8 mouse cellular contexts compared by ENCODE assay signal in genomic region chr3:153943901-153944334, GRCm38 (mm10). TPM values are rescaled to one million over a fixed set of nuclear protein-coding genes. Genes with fewer than 3 reads are reported as not detected.
A peak's percentile ranks its signal among the peaks of the same experiment; 100 is the strongest.
DNase-seq lines count a peak whose midpoint lies in the region; ATAC-seq and TF ChIP-seq lines count a peak whose summit lies in the region.

No protein-coding gene starts in this region.

- H3K36me3 ChIP-seq in kidney, embryonic 14.5 days (ENCODE audit: control insufficient read depth, insufficient read depth, low read length), result peaks cover 11% of the 10 kb centered on the region; the same call in 1 of the 2 replicates
- H3K36me3 ChIP-seq in forebrain, embryonic 12.5 days (replicated peaks), result no peaks in the 10 kb centered on the region
- 0 out of 2 replicates have a peak, but pooled peaks cover 5% of the 10 kb centered on the region for H3K36me3 ChIP-seq in liver, embryonic 14.5 days (replicated peaks; ENCODE audit: control insufficient read depth, insufficient read depth, low read depth)
- H3K36me3 ChIP-seq in stomach, embryonic 16.5 days (ENCODE audit: control insufficient read depth, insufficient read depth, low read length), result no peaks in the 10 kb centered on the region

- ATAC-seq in kidney, embryonic 14.5 days (ENCODE audit: low FRiP score, low TSS enrichment), result peak; percentile 29; the same call in 1 of the 2 replicates
- ATAC-seq in forebrain, embryonic 12.5 days (ENCODE audit: low FRiP score), result no peak; the same call in 1 of the 2 replicates
- peak; percentile 57 for ATAC-seq in liver, embryonic 14.5 days (ENCODE audit: insufficient read depth)
- ATAC-seq in stomach, embryonic 16.5 days (ENCODE audit: insufficient read depth, low FRiP score), result peak; percentile 51

- H3K4me1 ChIP-seq in kidney, embryonic 14.5 days (ENCODE audit: control insufficient read depth, insufficient read depth, low read length), result peaks cover 6% of the 10 kb centered on the region
- H3K4me1 ChIP-seq in forebrain, embryonic 12.5 days, result peaks cover 14% of the 10 kb centered on the region
- peaks cover 14 to 20% of the 10 kb centered on the region in 2 experiments for H3K4me1 ChIP-seq in liver, embryonic 14.5 days (replicated peaks; ENCODE audit: control insufficient read depth in 2 of 2, insufficient read depth in 2 of 2, low read length in 1 of 2)
- peaks cover 4% of the 10 kb centered on the region; the same call in 1 of the 2 replicates for H3K4me1 ChIP-seq in stomach, embryonic 16.5 days (ENCODE audit: control insufficient read depth, insufficient read depth, low read length)

- no peaks in the 10 kb centered on the region for H3K9me3 ChIP-seq in kidney, embryonic 14.5 days (ENCODE audit: control insufficient read depth, low read length)
- no peaks in the 10 kb centered on the region for H3K9me3 ChIP-seq in forebrain, embryonic 12.5 days
- no peaks in the 10 kb centered on the region for H3K9me3 ChIP-seq in liver, embryonic 14.5 days (ENCODE audit: control insufficient read depth, low read length)
- no peaks in the 10 kb centered on the region for H3K9me3 ChIP-seq in stomach, embryonic 16.5 days (replicated peaks; ENCODE audit: control insufficient read depth, low read length)

- no peaks in the 10 kb centered on the region for H3K27me3 ChIP-seq in kidney, embryonic 14.5 days (ENCODE audit: control insufficient read depth, insufficient read depth, low read length)
- H3K27me3 ChIP-seq in forebrain, embryonic 12.5 days, result no peaks in the 10 kb centered on the region
- no peaks in the 10 kb centered on the region for H3K27me3 ChIP-seq in liver, embryonic 14.5 days (ENCODE audit: control insufficient read depth, insufficient read depth, low read length)
- no peaks in the 10 kb centered on the region for H3K27me3 ChIP-seq in stomach, embryonic 16.5 days (ENCODE audit: control insufficient read depth, insufficient read depth, low read length)

- under 1% methylated on average over 19 of the region's 19 CpGs for WGBS in kidney, embryonic 14.5 days
- WGBS in forebrain, embryonic 12.5 days, result under 1% methylated on average over 19 of the region's 19 CpGs
- WGBS in liver, embryonic 14.5 days (ENCODE audit: insufficient replicate concordance), result under 1% methylated on average over 19 of the region's 19 CpGs
- under 1% methylated on average over 19 of the region's 19 CpGs for WGBS in stomach, embryonic 16.5 days

- TF ChIP-seq CTCF in liver, embryonic 14.5 days (IDR thresholded peaks at IDR 0.05; ENCODE audit: low read depth), result no peak

- TF ChIP-seq EP300 in liver, embryonic 14.5 days (IDR thresholded peaks at IDR 0.05; ENCODE audit: low read depth), result no peak

- peak overlapping the region; percentile 52 for H3K4me2 ChIP-seq in kidney, embryonic 14.5 days (replicated peaks; ENCODE audit: low read depth, low read length)
- peak overlapping the region; percentile 62 for H3K4me2 ChIP-seq in forebrain, embryonic 12.5 days
- H3K4me2 ChIP-seq in liver, embryonic 14.5 days (ENCODE audit: low read depth), result peak overlapping the region; percentile 83
- H3K4me2 ChIP-seq in stomach, embryonic 16.5 days (ENCODE audit: low read depth, low read length), result peak overlapping the region; percentile 66

- H3K4me3 ChIP-seq in kidney, embryonic 14.5 days (ENCODE audit: low read length), result peak overlapping the region; percentile 82
- peak overlapping the region; percentile 79 for H3K4me3 ChIP-seq in forebrain, embryonic 12.5 days (replicated peaks)
- peak overlapping the region; percentile 72 to 94 for H3K4me3 ChIP-seq in liver, embryonic 14.5 days (ENCODE audit: insufficient read depth in 1 of 2, low read depth in 2 of 2, low read length in 2 of 2)
- peak overlapping the region; percentile 84 for H3K4me3 ChIP-seq in stomach, embryonic 16.5 days (replicated peaks; ENCODE audit: low read length)

- peak overlapping the region; percentile 77 for H3K27ac ChIP-seq in kidney, embryonic 14.5 days (ENCODE audit: low read depth, low read length)
- peak overlapping the region; percentile 73 for H3K27ac ChIP-seq in forebrain, embryonic 12.5 days
- H3K27ac ChIP-seq in liver, embryonic 14.5 days, result peak overlapping the region; percentile 43
- peak overlapping the region; percentile 94 for H3K27ac ChIP-seq in stomach, embryonic 16.5 days (ENCODE audit: low read length)

- DNase-seq in kidney, adult 9 months, result no peak
- DNase-seq in NIH3T3 (ENCODE audit: low read depth), result peak; percentile 56
- peak in 1 of 3 experiments; percentile 27 for DNase-seq in liver, embryonic 14.5 days (ENCODE audit: low read depth in 3 of 3, low spot score in 3 of 3)
- no peak for DNase-seq in gastrocnemius, postnatal 36 days
- DNase-seq in retina, embryonic 14.5 days (ENCODE audit: low spot score), result no peak

- peak overlapping the region; percentile 78 for H3K9ac ChIP-seq in kidney, embryonic 14.5 days (ENCODE audit: low read depth, low read length)
- peak overlapping the region; percentile 64 for H3K9ac ChIP-seq in forebrain, embryonic 12.5 days
- peak overlapping the region; percentile 80 for H3K9ac ChIP-seq in liver, embryonic 14.5 days (replicated peaks)
- peak overlapping the region; percentile 85 for H3K9ac ChIP-seq in stomach, embryonic 16.5 days (ENCODE audit: low read length)

- intact Hi-C loops in gastrocnemius, postnatal 36 days (cut with DNase I), result loop anchor here (2.0 to 10.0 kb wide), 2 partner anchors 31 to 651 kb away; partner anchors contain the start of genes Cryz, Rabggtb and Tyw3

RNA-seq across cellular contexts. Expression of gene Acadm, which starts 0.5 kb away (rescaled TPM):
- 73.4 and 81.1 TPM in 2 replicates for polyA plus RNA-seq in kidney, embryonic 14.5 days (2014; fragmentation: Nextera tagmentation; extraction: Ambion mirVana)
- polyA plus RNA-seq in forebrain, embryonic 12.5 days (2016; fragmentation: Nextera tagmentation; extraction: Ambion mirVana), result 43.4 and 45.1 TPM in 2 replicates
- polyA plus RNA-seq in liver, embryonic 14.5 days (2012; rRNA removed), result 38.8 and 42.1 TPM in 2 replicates
- polyA plus RNA-seq in liver, embryonic 14.5 days (2014; fragmentation: Nextera tagmentation; extraction: Ambion mirVana), result 57.0 and 60.3 TPM in 2 replicates
- polyA plus RNA-seq in stomach, embryonic 16.5 days (2015; fragmentation: Nextera tagmentation; extraction: Ambion mirVana), result 106 and 112 TPM in 2 replicates
- 100 to 1,000 TPM; 302 to 349 TPM for total RNA-seq in gastrocnemius, postnatal 36 days (2021)

RNA-seq across cellular contexts. Expression of gene Slc44a5, which starts 29.3 kb away (rescaled TPM):
- 0.44 and 0.81 TPM in 2 replicates for polyA plus RNA-seq in kidney, embryonic 14.5 days (2014; fragmentation: Nextera tagmentation; extraction: Ambion mirVana)
- 4.7 and 4.8 TPM in 2 replicates for polyA plus RNA-seq in forebrain, embryonic 12.5 days (2016; fragmentation: Nextera tagmentation; extraction: Ambion mirVana)
- 0.31 and 0.48 TPM in 2 replicates for polyA plus RNA-seq in liver, embryonic 14.5 days (2012; rRNA removed)
- 0.18 and 0.39 TPM in 2 replicates for polyA plus RNA-seq in liver, embryonic 14.5 days (2014; fragmentation: Nextera tagmentation; extraction: Ambion mirVana)
- polyA plus RNA-seq in stomach, embryonic 16.5 days (2015; fragmentation: Nextera tagmentation; extraction: Ambion mirVana), result 0.94 and 1.1 TPM in 2 replicates
- total RNA-seq in gastrocnemius, postnatal 36 days (2021), result under 1 TPM; 0.05 to 0.10 TPM

RNA-seq across cellular contexts. Expression of gene Rabggtb, which starts 31.1 kb away (rescaled TPM):
- polyA plus RNA-seq in kidney, embryonic 14.5 days (2014; fragmentation: Nextera tagmentation; extraction: Ambion mirVana), result 62.5 and 68.2 TPM in 2 replicates
- polyA plus RNA-seq in forebrain, embryonic 12.5 days (2016; fragmentation: Nextera tagmentation; extraction: Ambion mirVana), result 43.1 and 45.8 TPM in 2 replicates
- 80.9 and 85.5 TPM in 2 replicates for polyA plus RNA-seq in liver, embryonic 14.5 days (2012; rRNA removed)
- polyA plus RNA-seq in liver, embryonic 14.5 days (2014; fragmentation: Nextera tagmentation; extraction: Ambion mirVana), result 45.5 and 52.4 TPM in 2 replicates
- 47.4 and 48.9 TPM in 2 replicates for polyA plus RNA-seq in stomach, embryonic 16.5 days (2015; fragmentation: Nextera tagmentation; extraction: Ambion mirVana)
- 10 to 100 TPM; 60.2 to 63.7 TPM for total RNA-seq in gastrocnemius, postnatal 36 days (2021)

RNA-seq across cellular contexts. Expression of gene Msh4, which starts 38.0 kb away (rescaled TPM):
- 0.17 and 0.35 TPM in 2 replicates for polyA plus RNA-seq in kidney, embryonic 14.5 days (2014; fragmentation: Nextera tagmentation; extraction: Ambion mirVana)
- 0.15 and 0.22 TPM in 2 replicates for polyA plus RNA-seq in forebrain, embryonic 12.5 days (2016; fragmentation: Nextera tagmentation; extraction: Ambion mirVana)
- 0.02 and 0.04 TPM in 2 replicates for polyA plus RNA-seq in liver, embryonic 14.5 days (2012; rRNA removed)
- 0.05 and 0.06 TPM in 2 replicates for polyA plus RNA-seq in liver, embryonic 14.5 days (2014; fragmentation: Nextera tagmentation; extraction: Ambion mirVana)
- not detected in 2 replicates for polyA plus RNA-seq in stomach, embryonic 16.5 days (2015; fragmentation: Nextera tagmentation; extraction: Ambion mirVana)
- not detected for total RNA-seq in gastrocnemius, postnatal 36 days (2021)

Comparison
In these comparisons a context has a peak if more than half of its experiments do, and no peak if none do; other contexts are left out.
1. H3K27ac ChIP-seq: peak in every context shown above with its lines; median percentile 94 in stomach, embryonic 16.5 days; 77 in kidney, embryonic 14.5 days; 73 in forebrain, embryonic 12.5 days; 43 in liver, embryonic 14.5 days.